Mouse (Mus musculus) spleen, adult 2 months (tissue): Measurements from ENCODE around the gene Dock10.

Experiments
- CTCF ChIP-seq: fragments of 200-500 bp; IDR thresholded peaks from 2 replicates; pipeline ENCODE4 v1.5.1; 2011; ENCODE audit warnings: mild to moderate bottlenecking, inconsistent platforms; ENCODE audit not compliant: insufficient read depth, insufficient read length, insufficient replicate concordance; ENCODE audit errors: extremely low read depth
- POLR2A ChIP-seq: fragments of 200-500 bp; IDR thresholded peaks from 2 replicates; pipeline ENCODE4 v1.6.1; 2011; ENCODE audit warnings: low read depth, low read length, inconsistent platforms

- TF ChIP-seq CTCF (no peak), POLR2A (no peak)
Measured at GRCm38 (mm10) chr1:80655195-80655594, 103.1 kb downstream of the Dock10 start.
